In the genomic region with DNA sequence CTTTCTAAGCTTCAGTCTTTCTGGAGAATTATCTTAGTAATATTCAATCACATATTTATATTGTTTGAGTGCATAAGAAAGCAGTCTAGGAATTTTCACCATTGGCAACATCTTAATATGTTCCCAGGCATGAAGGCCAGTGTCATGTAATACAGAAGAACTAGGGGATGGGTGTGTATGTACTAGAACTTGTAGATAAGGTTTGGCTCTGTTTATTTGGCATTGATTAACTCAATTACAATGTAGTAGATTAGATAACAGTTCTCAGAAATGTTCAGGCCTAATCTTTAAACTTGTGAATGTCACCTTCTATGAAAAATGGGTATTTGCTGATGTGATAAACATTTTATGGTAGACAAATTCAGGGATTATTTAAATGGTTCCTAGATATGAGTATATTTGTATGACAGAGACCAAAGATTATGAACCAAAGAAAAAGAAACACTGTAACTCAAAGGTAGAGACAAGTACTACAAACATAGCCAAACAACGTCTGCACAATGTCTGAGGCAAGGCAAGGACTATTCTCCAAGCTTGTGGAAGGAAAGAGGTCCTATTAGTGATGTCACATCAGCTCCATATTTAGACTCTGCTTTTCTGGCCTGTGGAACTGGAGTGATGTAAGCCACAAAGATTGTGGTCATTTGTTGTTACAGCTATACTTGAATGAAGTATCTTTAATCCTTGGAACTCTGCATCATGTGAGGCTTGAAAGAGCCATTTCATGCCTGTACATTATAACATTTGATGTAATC, we compare ENCODE assay signal across 27 mouse cellular contexts.
DNase-seq lines count a peak whose midpoint lies in the region; ATAC-seq and TF ChIP-seq lines count a peak whose summit lies in the region.
"Had no signal": no experiment of that assay in that cellular context is flagged by ENCODE, and none has a peak within 500 bp of the region (broad histone marks: within the 10 kb centered on the region; RNA-seq: fewer than 3 reads in every experiment).

No protein-coding gene starts in this region.

- DNase-seq in 416B (ENCODE audit: low read depth) = peak; percentile 5
- DNase-seq in G1E (ENCODE audit: low spot score) = no peak
- DNase-seq in heart, postnatal 4 days = no peak
- DNase-seq in forebrain, embryonic 10.5 days (ENCODE audit: extremely low spot score, low spot score) = no peak
- DNase-seq in natural killer cell, adult 2 months (ENCODE audit: low spot score in 2 of 2) = no peak
- DNase-seq: adrenal gland, postnatal 10 days; adrenal gland, postnatal 36 days; cerebellum, adult 18-20 months; cerebellum, adult 9-10 months; cerebellum, postnatal 14 days; gastrocnemius, postnatal 10 days; gastrocnemius, postnatal 36 days; heart, adult 2 months; heart, postnatal 14 days; kidney, adult 11 months had no signal

- ATAC-seq in G1E (ENCODE audit: extremely low read depth, insufficient number of reproducible peaks, low FRiP score, poor library complexity, severe bottlenecking) = peak; percentile 51; the same call in 1 of the 2 replicates
- ATAC-seq in intestine, embryonic 16.5 days = peak; percentile 89
- ATAC-seq: forebrain, embryonic 13.5 days; forebrain, embryonic 16.5 days; Patski had no signal

- no peak overlapping the region for H3K27ac ChIP-seq in intestine, embryonic 16.5 days (ENCODE audit: low read length)
- H3K27ac ChIP-seq in forebrain, embryonic 10.5 days = no peak overlapping the region
- H3K27ac ChIP-seq: embryonic facial prominence, embryonic 10.5 days; embryonic facial prominence, embryonic 13.5 days; forebrain, embryonic 13.5 days; heart, adult 2 months; heart, embryonic 10.5 days; heart, embryonic 13.5 days; hindbrain, embryonic 12.5 days; hindbrain, embryonic 15.5 days had no signal

- WGBS in intestine, embryonic 16.5 days = 29% methylated on average over 1 of the region's 1 CpGs
- WGBS in forebrain, embryonic 10.5 days = 92% methylated on average over 1 of the region's 1 CpGs

- no peaks in the 10 kb centered on the region for H3K9me3 ChIP-seq in G1E (replicated peaks)
- no peaks in the 10 kb centered on the region for H3K9me3 ChIP-seq in intestine, embryonic 16.5 days (ENCODE audit: control insufficient read depth, low read length)
- no peaks in the 10 kb centered on the region for H3K9me3 ChIP-seq in forebrain, embryonic 10.5 days
- H3K9me3 ChIP-seq: embryonic facial prominence, embryonic 10.5 days; embryonic facial prominence, embryonic 13.5 days; forebrain, embryonic 13.5 days; heart, embryonic 10.5 days; heart, embryonic 13.5 days; hindbrain, embryonic 12.5 days; hindbrain, embryonic 15.5 days had no signal

- H3K9ac ChIP-seq in intestine, embryonic 16.5 days (ENCODE audit: low read depth, low read length) = no peak overlapping the region
- H3K9ac ChIP-seq: embryonic facial prominence, embryonic 13.5 days; forebrain, embryonic 13.5 days; heart, embryonic 13.5 days; hindbrain, embryonic 12.5 days; hindbrain, embryonic 15.5 days had no signal

- no peaks in the 10 kb centered on the region for H3K36me3 ChIP-seq in G1E (replicated peaks)
- no peaks in the 10 kb centered on the region for H3K36me3 ChIP-seq in intestine, embryonic 16.5 days (ENCODE audit: control insufficient read depth, insufficient read depth, low read length)
- H3K36me3 ChIP-seq in forebrain, embryonic 10.5 days (replicated peaks) = no peaks in the 10 kb centered on the region
- H3K36me3 ChIP-seq: embryonic facial prominence, embryonic 10.5 days; embryonic facial prominence, embryonic 13.5 days; heart, embryonic 10.5 days; heart, embryonic 13.5 days; hindbrain, embryonic 12.5 days; hindbrain, embryonic 15.5 days had no signal

- H3K4me1 ChIP-seq in G1E (ENCODE audit: insufficient read depth, low read depth, low read length) = peaks cover 4% of the 10 kb centered on the region; the same call in 1 of the 2 replicates
- no peaks in the 10 kb centered on the region for H3K4me1 ChIP-seq in intestine, embryonic 16.5 days (ENCODE audit: control insufficient read depth, insufficient read depth, low read length)
- H3K4me1 ChIP-seq in forebrain, embryonic 10.5 days = no peaks in the 10 kb centered on the region
- H3K4me1 ChIP-seq: embryonic facial prominence, embryonic 10.5 days; embryonic facial prominence, embryonic 13.5 days; forebrain, embryonic 13.5 days; heart, embryonic 10.5 days; heart, embryonic 13.5 days; hindbrain, embryonic 12.5 days; hindbrain, embryonic 15.5 days had no signal

- no peak overlapping the region for H3K4me2 ChIP-seq in intestine, embryonic 16.5 days (ENCODE audit: low read depth, low read length)
- H3K4me2 ChIP-seq: embryonic facial prominence, embryonic 13.5 days; forebrain, embryonic 13.5 days; heart, embryonic 13.5 days; hindbrain, embryonic 12.5 days; hindbrain, embryonic 15.5 days had no signal

- H3K4me3 ChIP-seq in G1E (ENCODE audit: low read depth, low read length) = no peak overlapping the region
- no peak overlapping the region for H3K4me3 ChIP-seq in intestine, embryonic 16.5 days (ENCODE audit: low read length)
- no peak overlapping the region for H3K4me3 ChIP-seq in forebrain, embryonic 10.5 days
- H3K4me3 ChIP-seq: embryonic facial prominence, embryonic 10.5 days; embryonic facial prominence, embryonic 13.5 days; erythroblast, embryonic 14.5 days; forebrain, embryonic 13.5 days; heart, adult 2 months; heart, embryonic 10.5 days; heart, embryonic 13.5 days; hindbrain, embryonic 12.5 days; hindbrain, embryonic 15.5 days had no signal

- no peak for TF ChIP-seq CTCF in G1E (IDR thresholded peaks at IDR 0.05; ENCODE audit: low read depth, low read length)

- no peaks in the 10 kb centered on the region for H3K27me3 ChIP-seq in G1E (ENCODE audit: insufficient read depth, low read length)
- no peaks in the 10 kb centered on the region for H3K27me3 ChIP-seq in intestine, embryonic 16.5 days (replicated peaks; ENCODE audit: control insufficient read depth, insufficient read depth, low read length)
- H3K27me3 ChIP-seq in forebrain, embryonic 10.5 days (ENCODE audit: poor library complexity, severe bottlenecking) = no peaks in the 10 kb centered on the region
- H3K27me3 ChIP-seq: CH12.LX; embryonic facial prominence, embryonic 13.5 days; forebrain, embryonic 13.5 days; heart, embryonic 13.5 days; hindbrain, embryonic 12.5 days; hindbrain, embryonic 15.5 days; Patski had no signal
